Mouse (Mus musculus) testis, postnatal 14 days (tissue): ENCODE results near the gene Slc6a6.

ENCODE experiments used
- DNase-seq: peaks from one replicate; pipeline ENCODE4 v3.0.0; 2021; ENCODE audit warnings: low spot score

Gene Slc6a6

DNA sequence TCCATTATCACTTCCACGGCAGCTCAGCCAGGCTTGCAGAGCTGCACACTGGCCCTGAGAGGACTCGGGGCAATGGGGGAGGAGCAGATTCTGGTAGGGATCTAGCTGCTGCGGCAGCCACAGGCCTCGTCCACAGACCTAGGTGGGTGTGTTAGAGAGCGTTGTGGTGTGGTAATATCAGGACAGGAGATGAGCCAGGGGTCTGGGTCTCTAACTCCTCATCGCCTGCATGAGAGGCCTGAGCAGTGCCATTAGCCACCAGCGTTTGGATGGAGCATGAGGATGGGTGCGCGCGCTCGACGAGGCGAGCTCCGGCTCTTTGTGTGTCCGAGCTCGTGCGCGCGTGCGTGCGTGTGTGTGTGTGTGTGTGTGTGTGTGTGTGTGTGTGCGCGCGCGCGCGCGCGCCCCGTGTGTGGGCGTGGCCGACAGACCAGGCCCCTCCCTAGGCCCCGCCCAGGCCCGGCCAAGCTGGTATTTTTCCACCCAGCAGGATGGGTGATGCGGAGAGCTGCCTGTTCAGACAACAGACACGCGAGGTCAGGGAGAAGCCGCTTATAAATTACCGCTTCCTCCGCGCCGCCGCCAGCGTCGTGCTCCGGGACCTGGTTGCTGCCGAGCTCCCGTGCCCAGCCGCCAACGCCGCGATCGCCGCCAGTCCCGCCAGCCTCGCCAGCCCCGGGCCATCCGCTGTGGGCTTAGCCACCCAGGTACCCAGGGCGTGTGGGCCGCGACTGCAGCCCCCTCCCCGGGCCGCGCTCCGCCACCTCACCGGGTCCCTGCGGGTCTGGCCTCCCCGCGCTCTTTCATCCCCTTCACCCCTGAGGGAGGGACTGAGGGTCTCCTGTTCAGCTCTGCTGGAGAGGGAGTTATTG lies at the start of gene Slc6a6:
TSS of gene Slc6a6 (plus strand) at position 452 of the 872 bp plus-strand sequence.
- DNase-seq, result peak; percentile 83

GRCm38 (mm10) chr6:91634417-91634816 lies 49.4 kb upstream of the Slc6a6 start:
- no peak for DNase-seq

DNA sequence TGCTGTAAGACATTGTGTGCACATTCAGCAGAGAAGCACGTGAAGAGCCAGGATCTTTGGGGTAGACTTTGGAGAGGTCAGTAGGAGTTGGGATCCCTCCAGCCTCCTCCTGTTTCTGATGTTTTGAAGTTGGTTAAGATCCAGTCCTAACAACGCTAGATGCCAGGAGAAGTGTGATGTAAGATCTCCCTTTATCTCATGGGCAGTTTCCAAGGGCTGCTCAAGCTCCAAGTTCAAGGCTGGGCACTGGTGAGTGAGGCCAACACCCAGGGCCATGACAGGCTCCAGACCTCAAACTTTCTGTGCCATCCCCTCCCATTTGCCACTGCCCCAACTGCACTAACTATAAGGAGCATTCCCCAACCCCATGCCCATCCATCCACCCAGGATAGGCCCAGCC lies 49.0 kb upstream of the Slc6a6 start:
- no peak for DNase-seq

- DNase-seq, result no peak
Measured at GRCm38 (mm10) chr6:91638204-91638995, 45.5 kb upstream of the Slc6a6 start.

- DNase-seq, result no peak
Measured at GRCm38 (mm10) chr6:91643011-91643410, 40.8 kb upstream of the Slc6a6 start.

GRCm38 (mm10) chr6:91643416-91643921 lies 40.4 kb upstream of the Slc6a6 start:
- no peak for DNase-seq

DNA sequence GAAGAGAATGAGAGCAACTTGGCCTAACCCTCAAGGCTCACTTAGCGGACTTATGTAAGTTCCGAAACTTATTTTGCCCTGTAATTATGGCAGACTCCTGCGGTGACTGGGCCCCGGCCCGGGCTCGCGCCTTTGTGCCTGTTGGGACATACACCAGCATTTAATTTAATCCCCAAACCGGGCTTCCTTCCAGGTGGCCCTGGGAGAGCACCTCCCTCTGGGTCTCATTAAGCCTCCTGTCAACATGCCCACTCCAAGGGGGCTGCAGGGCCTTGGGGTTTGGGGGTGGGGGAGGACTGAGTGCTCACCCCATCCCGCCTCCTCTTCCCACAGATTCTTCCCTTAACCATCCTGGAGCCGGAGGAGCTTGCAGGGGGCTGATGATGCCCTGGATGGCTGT lies 37.8 kb upstream of the Slc6a6 start:
- DNase-seq, result no peak

DNA sequence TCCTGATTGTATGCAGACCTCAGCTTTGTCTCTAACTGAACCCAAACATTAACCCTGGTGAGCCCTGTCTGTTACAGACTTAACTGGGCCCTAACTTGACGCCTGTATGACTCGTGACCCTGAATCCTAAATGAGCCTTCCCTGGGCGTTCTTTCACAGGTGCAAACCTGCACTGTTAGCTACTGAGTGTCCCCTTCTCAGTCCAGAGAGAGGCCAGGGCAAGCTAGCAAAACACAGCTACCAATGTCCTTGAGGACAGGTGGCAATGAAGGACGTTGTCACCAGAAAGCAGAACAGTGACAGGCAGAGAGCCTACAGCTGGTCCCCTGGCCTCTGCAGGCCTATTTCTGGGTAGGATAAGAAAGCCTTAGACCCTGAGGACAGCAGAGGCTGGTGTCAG lies 37.0 kb upstream of the Slc6a6 start:
- DNase-seq, result no peak

GRCm38 (mm10) chr6:91647385-91647791 lies 36.5 kb upstream of the Slc6a6 start:
- DNase-seq, result no peak

- no peak for DNase-seq
Measured at GRCm38 (mm10) chr6:91650255-91650654, 33.6 kb upstream of the Slc6a6 start.

DNA sequence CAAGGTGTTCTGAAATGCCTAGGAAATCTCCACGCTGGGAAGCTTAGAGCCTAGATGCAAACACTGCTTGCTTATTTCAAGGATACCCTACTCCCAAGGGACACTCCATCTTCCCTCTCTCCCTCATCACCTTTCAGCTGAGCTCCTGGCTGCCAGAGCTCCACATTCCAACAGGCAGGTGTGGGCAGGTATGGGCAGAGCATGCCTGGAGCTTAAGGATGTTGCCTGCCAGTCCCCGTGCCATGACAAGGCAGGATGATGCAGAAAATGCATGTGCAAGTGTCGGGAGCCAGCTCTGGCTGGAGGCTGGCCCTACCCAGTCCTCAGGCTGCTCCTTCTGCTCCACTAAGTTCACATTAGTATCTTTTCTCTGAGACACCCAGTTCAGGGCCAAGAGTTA lies 31.6 kb upstream of the Slc6a6 start:
- no peak for DNase-seq

DNA sequence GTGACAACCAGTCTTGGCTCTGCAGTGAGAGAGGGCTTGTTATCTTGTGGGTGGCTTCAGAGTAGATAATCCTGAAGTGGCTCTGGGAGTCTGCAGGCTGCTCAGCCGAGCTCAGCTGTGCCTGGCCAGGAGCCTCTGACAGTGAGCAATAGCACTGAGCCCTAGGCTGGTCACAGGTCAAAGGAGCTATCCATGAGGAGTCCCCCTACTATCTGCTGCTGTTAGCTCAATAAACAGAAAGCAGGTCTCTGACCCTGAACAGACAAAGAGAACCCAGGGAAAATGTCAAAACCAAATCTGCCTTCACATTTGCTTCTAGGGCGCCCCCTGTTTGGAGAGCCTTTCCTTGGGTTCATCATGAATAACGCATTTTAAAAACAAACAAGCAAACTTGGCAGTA lies 28.6 kb upstream of the Slc6a6 start:
- DNase-seq, result no peak

- no peak for DNase-seq
Measured at GRCm38 (mm10) chr6:91655874-91656433, 27.9 kb upstream of the Slc6a6 start.

- DNase-seq, result no peak
Measured at GRCm38 (mm10) chr6:91658288-91658687, 25.6 kb upstream of the Slc6a6 start.

DNA sequence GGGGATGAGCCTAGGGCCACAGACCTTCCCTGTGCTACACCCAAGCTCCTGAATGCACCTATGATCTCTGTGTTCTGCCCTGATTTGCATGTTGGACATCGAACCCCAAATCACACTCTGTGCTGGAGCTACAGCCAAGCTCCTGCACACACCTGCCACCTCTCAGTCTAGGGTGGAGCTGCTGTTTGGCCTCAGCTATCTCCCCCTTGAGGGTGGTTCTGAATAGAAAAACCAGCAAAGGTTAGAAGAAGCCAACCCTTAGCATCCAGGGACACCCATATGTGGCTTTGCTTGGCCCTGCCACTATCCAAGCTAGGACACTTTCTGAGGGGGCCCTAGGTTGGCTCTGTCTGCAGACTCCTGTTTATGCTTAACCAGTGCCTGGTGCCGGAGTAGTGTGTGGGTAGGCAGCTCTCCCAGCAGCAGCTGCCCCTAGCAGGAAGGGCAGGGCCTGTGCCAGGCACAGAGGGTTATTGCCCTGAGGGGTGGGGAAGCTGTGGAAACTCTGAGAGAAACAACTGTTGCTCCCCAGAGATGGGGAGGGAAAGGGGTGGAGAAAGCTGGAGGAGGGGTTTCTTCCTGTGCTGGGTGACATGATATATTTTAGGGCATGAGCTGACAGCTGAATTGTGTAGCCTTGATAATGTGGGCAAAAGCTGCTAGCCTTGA lies 23.9 kb upstream of the Slc6a6 start:
- DNase-seq, result peak; percentile 31

DNA sequence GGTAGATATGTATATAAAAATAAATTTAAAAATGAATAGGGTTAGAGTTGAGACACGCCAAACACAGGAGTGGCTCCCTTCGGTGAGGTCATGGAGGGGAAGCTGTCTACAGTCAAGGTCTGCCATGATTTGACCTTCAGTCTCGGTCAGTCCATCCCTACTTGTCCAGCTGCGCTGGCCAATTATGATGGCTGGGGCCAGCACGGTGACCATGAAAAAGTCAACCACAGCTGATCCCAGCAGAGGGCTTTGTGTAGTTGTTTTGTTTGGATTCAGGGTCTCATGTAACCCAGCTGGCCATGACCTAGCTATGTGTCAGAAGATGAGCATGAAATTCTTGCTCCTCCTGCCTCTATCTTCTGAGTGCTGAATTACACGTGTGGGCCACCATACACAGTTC lies 21.6 kb upstream of the Slc6a6 start:
- DNase-seq, result no peak

DNA sequence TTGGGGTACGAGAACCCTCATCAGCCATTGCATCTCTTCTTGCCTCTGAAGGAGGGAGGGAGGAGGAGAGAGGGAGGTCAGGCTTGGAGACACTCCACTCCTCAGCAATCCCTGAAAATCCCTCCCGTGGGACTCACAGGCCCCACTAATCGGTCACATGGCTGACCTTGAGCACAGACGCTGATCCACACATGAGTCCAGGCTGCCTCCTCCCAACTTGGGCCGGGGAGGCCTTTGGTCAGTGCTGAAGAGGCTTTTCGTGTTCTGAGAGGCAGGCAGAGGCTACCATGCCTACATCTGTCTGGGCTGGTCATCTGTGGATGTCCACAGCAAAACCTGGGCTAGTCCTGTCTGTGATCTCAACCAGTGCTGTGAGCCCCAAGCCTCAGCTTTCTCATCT lies 20.2 kb upstream of the Slc6a6 start:
- no peak for DNase-seq

- no peak for DNase-seq
Measured at GRCm38 (mm10) chr6:91665267-91665666, 18.6 kb upstream of the Slc6a6 start.

- no peak for DNase-seq
Measured at GRCm38 (mm10) chr6:91665990-91666700, 17.7 kb upstream of the Slc6a6 start.

- DNase-seq, result no peak
Measured at GRCm38 (mm10) chr6:91667141-91667540, 16.7 kb upstream of the Slc6a6 start.

- DNase-seq, result no peak
Measured at GRCm38 (mm10) chr6:91668276-91668675, 15.6 kb upstream of the Slc6a6 start.
